Mouse (Mus musculus): ENCODE results near the gene Ankrd26. TPM values are rescaled to one million over a fixed set of nuclear protein-coding genes. Genes with fewer than 3 reads are reported as not detected.
A peak's percentile ranks its signal among the peaks of the same experiment; 100 is the strongest.
"Not testable (repeated sequence)": the region's sequence is repeated elsewhere in the genome, so short reads cannot be mapped to it uniquely, and the experiment has no call there.

The Ankrd26 gene
- total RNA-seq (2022), result 1 to 10 TPM; 1.6 to 3.5 (median 2.4) TPM

- peak; percentile 95 for DNase-seq (ENCODE audit: low spot score)
These were observed at the start of gene Ankrd26 for GRCm38 (mm10) chr6:118561745-118562609. Ankrd26 (minus strand) TSS chr6:118562226.

- DNase-seq (ENCODE audit: low spot score), result no peak
These were observed 46.9 kb upstream of the Ankrd26 start for GRCm38 (mm10) chr6:118608906-118609305.

DNA sequence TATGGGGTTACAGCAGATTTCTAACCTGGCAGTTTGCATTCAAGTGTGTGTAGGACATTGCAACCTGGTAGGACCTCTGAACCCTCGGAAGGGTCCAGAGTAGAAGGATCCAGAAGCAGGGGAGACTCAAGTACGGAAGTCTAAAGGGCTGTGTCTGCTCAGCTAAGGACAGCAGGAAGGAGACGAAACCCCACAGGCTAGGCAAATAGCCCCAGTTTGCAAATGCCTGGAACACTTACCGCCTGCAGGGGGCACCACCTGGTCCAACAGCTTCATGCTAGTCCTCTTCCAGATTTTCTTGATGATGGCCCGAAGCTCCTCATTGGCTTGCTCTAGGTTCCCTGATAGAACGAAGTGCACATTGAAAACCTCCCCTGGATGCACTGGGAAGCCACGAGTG lies 43.9 kb upstream of the Ankrd26 start:
- no peak for DNase-seq (ENCODE audit: low spot score)

- DNase-seq (ENCODE audit: low spot score), result no peak
These were observed 41.8 kb upstream of the Ankrd26 start for GRCm38 (mm10) chr6:118603825-118604224.

- no peak for DNase-seq (ENCODE audit: low spot score)
These were observed 33.6 kb upstream of the Ankrd26 start for GRCm38 (mm10) chr6:118595681-118596055.

DNA sequence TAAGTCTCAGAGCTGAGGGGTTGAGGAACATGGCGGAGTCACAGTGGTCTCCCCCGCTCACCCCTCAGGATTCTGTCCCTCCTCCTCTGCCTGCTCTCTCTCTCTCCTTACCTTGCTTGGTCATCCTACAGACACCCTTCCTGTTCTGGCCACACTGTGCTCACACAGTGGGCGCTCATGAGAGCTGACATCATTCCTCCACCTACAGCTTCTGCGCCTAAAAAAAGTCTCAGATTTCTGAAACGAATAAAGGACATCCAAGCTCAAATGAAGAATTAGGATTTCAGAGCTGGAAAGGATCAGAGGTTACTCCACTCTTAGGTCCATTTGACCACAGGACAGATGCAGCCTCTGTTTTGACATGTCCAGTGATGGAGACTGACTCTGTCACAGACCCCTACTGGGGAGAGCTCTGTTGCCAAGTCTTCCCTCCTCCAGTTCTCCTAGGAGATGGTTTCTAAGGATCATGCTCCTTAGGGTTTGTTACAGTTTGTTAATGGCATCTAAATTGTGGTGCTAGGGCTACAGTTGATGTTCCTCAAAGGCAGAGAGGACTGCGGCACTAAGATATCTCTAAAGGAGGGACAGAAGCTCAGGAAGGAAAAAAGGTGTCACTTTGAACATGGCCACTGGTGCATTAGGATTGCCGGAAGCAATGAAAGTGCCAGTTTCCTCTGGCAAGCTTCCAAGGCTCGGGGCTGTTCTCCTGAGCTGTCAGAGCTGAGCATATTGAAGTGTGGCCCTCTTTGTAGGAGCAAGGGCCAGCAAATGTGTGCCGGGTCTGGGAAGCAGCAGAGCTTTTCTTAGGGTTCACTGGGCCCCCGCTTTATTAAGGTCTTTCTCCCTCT lies 33.0 kb upstream of the Ankrd26 start:
- no peak for DNase-seq (ENCODE audit: low spot score)

DNA sequence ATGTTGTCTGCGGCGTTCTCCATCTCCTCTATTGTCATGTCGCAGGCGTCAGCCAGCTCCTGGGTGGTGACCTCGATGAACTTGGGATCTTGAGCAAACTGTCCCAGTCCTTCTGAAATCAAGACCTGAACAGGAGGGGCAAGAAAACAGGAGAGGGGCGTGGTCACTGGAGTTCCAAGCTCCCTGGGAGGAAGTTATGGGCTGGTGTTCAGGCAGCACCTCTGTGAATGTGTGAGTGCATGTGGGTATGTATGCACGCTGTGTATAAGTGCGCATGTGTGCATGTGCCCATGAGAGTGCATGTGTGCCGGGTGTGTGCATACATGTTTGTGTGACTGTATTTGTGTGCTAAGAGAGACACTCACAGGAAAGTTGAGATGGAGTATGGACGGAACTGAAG lies 32.0 kb upstream of the Ankrd26 start:
- no peak for DNase-seq (ENCODE audit: low spot score)

DNA sequence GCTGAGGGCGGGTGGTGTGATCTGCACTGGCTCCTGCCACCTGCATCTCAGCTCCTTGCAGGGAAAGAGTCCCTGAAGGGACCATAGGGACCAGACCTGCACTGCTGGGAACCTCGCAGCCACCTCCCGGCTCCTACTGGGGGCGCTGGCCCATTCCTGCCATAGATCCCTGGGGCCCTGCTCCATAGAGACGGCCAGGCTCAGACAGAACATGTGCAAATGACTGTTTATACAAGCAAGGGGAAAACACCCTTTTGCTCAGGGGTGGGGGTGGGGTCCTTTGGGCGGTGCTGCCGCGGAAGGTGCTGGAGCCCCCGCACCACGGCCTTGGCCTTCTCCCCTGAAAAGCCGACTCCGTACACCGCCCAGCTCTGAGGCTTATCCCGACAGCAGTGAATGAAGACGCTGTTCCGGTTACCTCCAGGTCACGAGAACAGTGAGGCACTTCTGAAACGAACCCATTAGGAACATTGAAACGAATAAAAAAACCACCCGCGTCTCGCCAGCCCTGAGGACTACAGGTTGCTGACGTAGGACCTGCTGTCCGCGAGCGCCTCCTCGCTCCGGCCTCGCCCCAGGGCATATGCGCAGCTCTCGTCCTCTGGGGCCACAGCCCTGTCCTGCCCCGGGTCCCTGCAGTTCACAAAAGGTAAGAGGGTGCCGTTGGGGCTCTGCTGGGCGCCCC lies 31.5 kb upstream of the Ankrd26 start:
- DNase-seq (ENCODE audit: low spot score), result no peak

DNA sequence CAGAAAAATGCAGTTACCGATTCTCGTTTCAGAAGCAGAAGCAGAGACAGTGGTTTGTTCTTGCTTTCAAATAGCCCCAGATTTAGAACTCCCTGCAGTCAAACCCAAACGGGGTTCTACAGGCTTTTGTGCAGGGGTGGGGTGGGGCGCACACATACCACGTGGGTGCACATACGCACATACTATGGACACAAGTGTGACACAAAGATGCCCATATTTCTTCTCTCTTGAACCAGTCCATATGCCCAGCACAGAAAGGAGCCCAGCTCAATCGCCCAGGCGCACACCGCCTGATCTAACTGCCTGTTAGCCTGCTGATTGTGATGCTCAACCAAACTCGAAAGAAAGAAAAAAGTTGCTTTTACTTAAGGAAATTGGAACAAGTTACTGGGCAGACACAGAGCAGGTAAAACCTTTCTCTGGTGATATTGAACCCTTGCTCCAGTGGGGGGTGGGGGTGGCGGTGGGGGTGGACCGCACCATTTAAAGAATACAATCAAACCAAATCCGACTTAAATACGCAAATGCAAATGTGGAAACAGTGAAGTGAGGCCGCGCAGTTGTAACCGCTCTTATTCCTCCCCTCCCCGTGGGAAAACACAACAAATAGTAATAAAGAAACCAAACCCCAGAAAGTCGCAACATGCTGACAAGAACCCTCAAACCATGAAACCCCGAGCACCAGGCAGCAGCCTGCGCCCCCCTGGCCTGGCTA lies 30.8 kb upstream of the Ankrd26 start:
- DNase-seq (ENCODE audit: low spot score), result no peak

DNA sequence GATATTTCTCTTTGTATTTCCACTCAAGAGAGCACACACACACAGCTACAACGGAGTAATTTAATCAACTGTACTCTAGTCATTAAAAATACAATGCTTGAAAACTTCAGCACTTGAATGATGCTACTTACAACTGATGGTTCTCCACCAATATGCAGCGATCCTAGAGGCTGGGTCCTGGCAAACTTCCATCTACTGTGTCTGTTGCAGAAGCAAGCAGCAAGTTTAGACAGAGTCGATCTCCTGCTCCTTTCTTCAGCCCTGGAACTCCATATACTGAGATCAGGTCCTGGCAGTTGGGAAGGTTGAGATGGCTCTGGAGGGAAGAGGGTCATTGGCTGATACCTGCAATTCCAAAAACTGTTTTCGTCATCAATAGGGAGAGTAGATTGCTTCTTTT lies 16.7 kb upstream of the Ankrd26 start:
- DNase-seq (ENCODE audit: low spot score), result not testable (repeated sequence)

GRCm38 (mm10) chr6:118574351-118574750 lies 12.3 kb upstream of the Ankrd26 start:
- no peak for DNase-seq (ENCODE audit: low spot score)

DNA sequence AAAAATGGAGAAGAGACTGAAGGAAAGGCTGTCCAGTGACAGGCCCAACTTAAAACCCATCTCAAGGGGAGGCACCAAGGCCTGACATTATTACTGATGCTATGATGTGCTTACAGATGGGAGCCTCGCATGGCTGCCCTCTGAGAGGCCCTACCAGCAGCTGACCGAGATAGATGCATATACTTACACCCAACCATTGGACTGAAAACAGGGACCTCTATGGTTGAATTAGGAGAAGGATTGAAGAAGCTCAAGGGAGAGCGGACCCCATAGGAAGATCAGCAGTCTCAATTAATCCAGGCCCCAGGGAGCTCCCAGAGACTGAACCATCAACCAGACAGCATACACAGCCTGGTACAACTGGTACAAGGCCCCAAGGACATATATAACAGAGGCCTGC lies 5.8 kb upstream of the Ankrd26 start:
- no peak for DNase-seq (ENCODE audit: low spot score)

- DNase-seq (ENCODE audit: low spot score), result no peak
These were observed 801 bp downstream of the Ankrd26 start for GRCm38 (mm10) chr6:118561225-118561624.

DNA sequence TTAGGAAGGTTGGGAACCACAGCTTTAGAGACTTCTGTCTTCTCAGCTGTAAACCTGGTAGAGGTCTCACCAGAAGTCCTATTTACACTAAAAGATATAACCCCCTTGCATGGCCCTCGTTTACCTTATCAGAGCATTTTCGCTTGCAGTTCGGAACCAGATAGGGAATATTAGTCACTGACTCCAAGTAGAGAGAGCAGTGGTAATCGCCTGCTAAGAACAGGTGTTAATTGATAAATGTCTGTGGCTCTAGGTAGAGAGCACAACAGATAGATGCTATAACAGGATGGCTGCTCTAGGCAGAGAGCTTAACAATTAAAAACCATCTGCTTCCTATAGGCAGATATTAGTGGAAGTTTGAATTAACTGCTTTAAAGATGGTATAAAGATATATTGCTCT lies 23.4 kb downstream of the Ankrd26 start:
- DNase-seq (ENCODE audit: low spot score), result no peak

DNA sequence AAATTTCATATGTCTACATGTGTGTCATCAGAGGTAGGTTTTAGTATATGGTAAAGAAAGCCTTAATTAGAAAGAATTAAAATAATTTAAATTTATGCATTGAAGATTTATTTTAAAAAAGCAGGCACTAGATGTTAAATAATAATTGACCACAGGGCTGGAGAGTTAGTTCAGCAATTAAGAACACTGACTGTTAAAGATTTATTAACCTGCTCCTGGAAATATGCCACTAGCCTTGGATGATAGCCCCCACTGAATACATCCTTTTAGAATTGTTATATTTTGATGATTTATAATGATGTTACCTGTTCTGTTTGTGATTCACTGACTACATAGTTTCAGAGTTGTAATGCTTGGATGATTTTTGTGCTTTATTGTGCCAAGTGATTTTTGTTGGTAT lies 24.8 kb downstream of the Ankrd26 start:
- not testable (repeated sequence) for DNase-seq (ENCODE audit: low spot score)

DNA sequence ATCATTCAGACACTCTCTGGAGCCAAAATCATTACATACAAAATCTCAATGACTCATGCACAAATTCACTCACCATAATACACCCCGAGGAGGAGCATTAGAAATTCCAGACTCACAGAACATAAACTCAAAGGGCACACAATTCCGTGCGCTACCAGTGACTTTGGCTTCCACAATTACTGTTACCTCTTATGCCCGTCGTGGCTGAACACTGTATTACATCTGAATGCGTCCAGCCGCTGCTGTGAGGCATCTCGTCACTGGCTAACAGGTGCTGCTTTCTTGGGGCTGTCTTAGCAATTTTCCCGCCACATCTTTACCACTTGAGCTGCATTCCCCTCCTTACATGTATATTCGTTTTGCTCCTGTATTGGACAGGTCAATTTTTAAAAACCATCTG lies 26.7 kb downstream of the Ankrd26 start:
- no peak for DNase-seq (ENCODE audit: low spot score)

- DNase-seq (ENCODE audit: low spot score), result no peak
These were observed 28.6 kb downstream of the Ankrd26 start for GRCm38 (mm10) chr6:118533381-118533780.

DNA sequence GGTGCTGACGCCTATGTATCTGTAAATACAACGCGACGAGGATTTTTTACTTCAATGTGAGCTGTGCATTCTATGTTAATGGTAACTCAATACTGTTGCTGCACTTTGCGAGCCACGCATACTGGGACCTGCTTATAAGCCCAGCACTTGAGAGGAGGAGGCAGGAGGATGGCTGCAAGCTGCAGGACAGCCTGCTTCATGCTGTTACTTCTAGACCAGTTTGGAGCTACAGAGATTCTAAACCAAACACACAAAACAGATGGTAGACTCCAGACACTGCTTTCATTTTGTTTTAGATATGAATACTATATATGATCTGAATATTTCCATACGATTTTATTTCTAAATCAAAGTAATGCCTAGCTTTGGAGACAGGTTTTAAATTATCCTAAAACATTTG lies 41.4 kb downstream of the Ankrd26 start:
- no peak for DNase-seq (ENCODE audit: low spot score)

GRCm38 (mm10) chr6:118513335-118514012 lies 48.6 kb downstream of the Ankrd26 start:
- no peak for DNase-seq (ENCODE audit: low spot score)

- no peak for DNase-seq (ENCODE audit: low spot score)
These were observed 63.0 kb downstream of the Ankrd26 start for GRCm38 (mm10) chr6:118499010-118499409.

DNA sequence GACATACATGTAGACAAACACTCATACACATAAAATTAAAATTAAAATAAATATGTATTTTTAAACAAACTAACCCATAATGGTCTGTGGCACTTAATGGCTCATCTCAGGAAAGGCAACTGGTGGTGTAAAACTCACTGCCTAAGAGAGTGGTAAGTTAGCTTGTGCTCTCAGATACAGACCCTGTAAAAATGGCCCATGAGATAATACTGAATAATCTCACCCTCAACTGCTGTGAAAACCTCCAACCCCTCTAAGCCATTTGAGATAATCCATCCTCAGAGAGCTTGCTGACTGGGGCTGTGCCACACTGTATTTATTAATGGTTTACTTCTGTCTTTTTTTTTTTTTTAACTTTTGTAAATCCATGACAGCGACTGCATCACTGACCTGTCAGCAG lies 79.9 kb downstream of the Ankrd26 start:
- DNase-seq (ENCODE audit: low spot score), result no peak

Measured in heart, adult 8-10 months (tissue).